Mouse (Mus musculus) right cerebral cortex, postnatal 14 days (tissue): ENCODE results near the gene Slc16a7.

Source experiments
- DNase-seq: peaks from one replicate; pipeline ENCODE4 v3.0.0; 2022

The Slc16a7 gene

DNA sequence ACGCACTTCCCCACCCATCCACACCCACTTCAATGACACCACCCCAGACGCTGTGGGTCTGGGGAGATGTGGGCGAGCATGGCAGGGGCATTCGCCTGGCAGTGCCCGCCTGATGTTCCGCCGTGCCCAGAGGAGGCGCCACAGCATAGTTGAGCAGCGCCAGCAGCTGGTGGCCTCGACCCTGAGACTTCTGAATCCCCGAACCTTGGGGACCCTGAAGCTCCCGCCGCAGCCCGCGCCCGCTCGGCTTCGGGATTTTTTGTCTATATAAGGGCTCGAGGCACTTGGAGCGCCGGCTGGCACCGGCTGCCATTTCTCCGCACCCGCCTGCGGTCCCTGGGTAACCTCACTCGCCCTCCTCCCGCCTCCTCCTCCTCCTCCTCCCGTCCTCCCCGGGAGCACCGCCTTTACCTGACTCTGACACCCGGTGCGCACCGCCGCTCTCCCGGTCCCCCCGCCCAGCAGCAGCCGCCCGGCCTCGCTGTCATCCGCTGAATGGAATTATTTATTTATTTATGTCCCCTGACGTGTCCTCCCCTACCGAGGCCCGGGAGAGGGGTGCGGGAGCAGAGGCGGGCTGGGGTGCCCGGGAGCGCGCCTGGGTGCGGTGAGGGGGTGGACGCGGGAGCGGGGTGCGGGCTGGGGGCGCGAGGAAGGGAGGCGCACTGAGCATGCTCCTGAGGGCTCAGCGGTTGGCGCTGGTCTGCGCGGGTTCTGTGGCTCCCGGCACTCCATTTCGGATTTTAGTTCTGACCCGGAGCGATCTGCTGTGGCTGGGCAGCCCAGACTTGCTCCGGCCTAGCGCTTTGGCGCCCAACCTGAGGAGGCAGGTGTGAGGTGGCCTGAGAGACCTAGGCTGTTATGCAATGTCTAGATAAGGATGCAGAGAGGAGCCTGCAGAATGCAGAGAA lies at the start of gene Slc16a7:
Gene Slc16a7, minus strand, starts transcription at position 590 of the 911 bp plus-strand sequence.
- peak; percentile 85 for DNase-seq

DNA sequence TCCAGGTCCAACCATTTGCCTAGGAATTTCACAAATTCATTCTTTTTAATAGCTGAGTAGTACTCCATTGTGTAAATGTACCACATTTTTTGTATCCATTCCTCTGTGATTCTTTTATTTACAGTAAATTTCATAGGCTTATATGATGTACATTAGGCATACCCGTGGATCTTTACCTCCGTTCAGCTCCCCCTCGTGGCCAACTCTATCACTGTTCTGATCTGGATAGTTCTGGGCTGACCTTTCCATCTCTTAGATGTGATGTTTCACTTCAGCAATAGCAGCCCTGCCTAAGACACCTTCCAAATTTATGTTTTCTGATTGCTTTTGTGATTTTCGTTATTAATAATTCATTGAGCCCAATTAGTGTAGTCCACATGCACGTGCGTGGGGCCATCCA lies 29.5 kb upstream of the Slc16a7 start:
- DNase-seq, result no peak

DNA sequence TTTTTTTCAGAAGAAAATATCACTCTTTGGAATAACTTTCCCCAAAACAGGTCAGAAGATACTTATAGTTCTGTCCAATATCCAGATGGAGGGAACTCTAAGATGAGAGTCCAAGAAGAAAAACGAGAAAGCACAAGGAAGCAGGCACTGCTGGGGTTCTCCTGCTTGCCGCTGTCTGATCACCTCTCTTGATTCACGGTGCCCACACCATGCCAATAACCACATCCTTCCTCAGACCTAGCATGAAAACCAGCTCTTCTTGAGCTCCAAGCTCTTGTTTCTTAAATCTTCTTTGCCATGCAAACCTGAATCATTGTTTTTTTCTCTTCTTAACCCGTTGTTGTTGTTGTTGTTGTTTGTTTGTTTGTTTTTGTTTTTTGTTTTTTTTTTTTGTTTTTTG lies 10.5 kb upstream of the Slc16a7 start:
- DNase-seq, result no peak

DNA sequence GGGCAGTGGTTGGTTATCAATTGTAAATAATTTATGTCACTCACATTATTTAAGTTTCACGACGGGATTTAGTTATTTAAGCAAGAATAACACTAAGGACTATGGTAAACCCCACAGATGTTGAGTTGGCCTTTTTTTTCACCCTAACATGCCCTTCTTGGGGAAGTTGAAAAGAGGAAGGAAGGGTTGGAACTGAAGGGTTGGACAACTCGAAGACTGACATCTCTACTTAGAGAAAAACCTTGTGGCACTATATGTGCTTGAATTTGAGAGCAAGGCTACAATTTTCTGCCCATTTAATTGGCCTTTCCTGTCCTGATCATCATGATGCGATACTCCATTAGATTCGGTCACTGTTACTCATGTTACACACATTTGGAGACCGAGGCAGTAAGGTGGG lies 746 bp upstream of the Slc16a7 start:
- no peak for DNase-seq

DNA sequence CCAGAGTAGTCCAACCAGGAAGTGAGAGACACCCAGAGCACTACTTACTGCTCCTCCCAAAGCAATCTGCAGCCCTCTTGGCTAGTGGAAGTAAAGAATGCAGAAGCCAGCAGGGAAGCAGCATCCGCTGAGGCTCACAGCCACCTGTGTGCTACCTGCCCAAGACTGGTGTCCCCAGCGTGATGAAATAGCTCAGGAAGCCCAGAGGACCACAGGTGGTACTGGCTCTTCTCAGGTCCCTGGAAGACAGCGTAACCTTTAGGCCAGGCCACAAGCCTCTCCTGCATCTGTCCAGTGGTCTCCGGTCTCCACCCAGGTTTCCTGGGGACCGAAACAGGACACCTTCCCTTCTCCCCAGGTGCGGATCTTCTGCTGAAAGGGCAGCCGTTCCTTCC lies 787 bp downstream of the Slc16a7 start:
- peak; percentile 18 for DNase-seq

DNA sequence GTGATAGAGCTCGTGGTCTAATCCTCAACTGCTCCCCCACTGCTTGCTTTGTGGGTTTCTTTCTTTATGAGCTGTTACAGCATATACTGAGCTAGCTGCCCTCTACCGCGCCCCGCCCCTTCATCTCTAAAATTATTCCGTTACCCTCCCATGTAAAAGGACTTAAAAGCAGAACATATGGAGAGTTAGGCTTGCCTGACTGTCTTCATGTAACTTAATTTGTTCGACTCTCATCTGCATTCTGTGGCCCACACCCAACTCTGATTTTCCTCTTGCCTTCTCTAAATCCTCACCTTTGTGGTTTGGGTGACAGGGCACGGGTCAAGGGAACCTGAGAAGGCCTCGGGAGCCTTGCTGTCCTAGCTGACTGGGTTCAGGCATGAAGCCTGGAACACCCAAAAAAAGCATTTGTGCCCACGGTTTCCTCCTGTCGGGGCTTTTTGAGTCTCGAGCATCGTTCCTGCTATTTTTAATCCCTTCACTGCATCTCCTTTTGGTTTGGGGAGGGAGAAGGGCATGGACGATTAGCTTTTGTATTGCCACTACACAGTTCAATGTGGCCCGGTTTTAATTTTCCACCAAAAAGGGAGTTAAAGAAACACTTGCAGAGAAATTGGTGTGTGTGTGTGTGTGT lies 1.4 kb downstream of the Slc16a7 start:
- peak; percentile 61 for DNase-seq

DNA sequence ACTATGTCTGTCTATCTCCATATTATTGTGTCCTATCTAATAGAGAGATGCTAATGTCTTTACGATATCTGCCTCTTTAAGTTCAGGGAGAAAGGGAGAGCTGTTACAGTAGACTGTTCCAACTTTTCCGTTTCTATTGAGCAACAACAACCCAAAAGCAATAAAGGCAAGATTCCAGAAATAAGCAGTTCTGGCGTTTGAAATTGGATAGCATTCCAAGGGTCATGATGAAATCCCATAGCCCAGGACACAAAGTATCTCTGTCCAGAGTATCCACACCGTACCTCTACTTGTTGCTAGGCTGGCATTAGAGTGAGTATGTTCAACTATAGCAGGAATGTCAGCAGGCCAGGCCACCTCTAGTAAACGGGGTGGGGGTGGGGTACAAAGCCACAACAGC lies 13.7 kb downstream of the Slc16a7 start:
- DNase-seq, result no peak

DNA sequence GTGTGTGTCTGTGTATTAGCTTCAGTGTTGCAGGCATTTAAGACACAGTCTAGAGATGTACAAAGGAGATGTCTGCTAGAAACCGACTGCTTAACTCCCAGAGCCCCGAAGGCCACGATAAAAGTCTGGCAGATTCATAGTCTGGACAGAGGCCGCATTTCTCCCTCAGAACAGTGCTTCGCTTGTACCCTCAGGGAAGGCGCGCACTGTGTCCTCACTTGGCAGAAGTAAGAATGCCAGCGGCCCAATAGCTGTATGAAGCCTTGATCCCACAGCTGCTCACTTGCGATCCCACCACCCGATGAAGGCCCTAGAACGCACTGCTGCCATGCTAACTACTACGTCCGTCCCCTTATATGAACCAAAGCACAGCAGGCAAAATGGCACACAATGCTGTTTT lies 16.6 kb downstream of the Slc16a7 start:
- peak; percentile 9 for DNase-seq

DNA sequence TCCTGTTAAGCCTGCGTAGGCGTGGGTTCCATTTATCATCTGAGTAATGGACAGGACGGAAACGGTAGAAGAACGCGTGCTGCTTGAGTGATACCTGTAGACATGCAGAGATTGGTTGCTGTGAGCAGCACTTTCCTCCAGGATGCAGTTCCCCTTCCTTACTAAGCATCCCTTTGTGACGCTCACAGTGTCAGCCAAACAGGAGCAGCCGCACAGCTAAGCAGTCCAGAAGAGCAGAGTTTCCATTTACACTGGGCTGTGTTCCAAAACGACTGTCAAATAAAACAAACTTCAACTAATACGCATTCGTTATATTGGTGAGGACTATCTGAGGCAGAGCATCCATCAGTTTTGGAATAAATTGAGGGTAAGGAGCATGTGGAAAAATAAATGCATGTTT lies 17.8 kb downstream of the Slc16a7 start:
- no peak for DNase-seq

DNA sequence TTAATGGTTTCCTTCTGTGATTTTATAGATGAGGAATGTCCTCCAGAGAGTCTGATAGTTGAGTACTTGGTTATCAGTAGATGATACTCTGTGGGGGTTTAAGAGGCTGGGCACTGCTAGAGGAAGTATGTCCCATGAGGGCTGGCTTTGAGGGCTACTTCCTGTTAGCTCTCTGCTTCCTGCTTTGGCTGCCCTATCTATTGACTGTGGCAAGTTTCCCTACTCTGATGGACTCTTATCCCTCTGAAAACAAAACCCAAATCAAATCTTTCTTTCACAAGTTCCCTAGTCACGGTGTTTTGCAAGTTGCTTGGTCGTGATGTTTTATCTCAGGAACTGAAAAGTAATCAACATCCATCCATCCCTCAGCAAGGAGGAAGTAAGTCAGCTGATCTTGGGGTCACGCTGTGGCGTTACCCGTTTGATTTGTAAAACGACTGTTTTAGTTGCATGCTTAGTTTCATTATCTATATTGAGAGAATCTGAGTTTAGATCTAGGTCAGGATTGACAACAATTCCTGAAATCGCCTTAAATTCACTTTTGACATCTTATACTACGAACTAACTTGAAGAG lies 19.1 kb downstream of the Slc16a7 start:
- no peak for DNase-seq

DNA sequence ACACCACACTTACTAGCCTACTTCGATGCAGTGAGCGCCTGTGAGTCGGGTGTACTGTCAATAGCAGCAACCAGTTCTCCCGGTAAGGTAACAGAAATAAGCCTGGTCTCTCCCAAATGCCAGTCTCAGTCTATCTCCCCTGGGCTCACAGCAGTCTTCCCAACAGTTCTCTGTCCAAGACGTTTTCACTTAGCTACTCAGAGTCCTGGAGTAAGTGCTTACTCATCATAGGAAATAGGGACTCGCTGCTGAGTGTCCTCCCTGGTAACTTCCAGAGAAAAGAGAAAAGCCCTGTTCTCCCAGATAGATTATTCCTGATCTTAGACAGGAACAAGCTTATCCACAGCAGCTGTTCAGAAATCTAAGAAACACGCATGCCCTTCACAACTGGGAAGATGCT lies 30.8 kb downstream of the Slc16a7 start:
- DNase-seq, result no peak

DNA sequence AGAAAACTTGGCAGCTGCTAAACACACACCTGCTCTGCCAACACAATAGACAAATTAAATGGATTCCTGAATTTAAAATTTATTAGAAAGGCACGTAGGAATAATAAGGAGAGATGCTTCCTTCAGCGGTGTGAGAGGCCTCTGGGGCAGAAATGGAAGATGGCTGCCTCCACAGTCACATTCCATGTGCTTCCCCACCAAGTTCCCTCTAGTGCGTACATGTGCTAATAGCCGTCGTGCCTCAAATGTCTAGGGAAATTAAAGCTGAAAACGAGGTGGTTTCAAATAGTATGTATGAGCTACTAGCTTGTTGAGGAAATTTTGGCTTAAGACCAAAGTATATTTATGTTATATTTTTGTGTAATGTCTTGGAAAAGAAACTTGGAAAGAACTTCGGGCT lies 36.5 kb downstream of the Slc16a7 start:
- DNase-seq, result no peak

DNA sequence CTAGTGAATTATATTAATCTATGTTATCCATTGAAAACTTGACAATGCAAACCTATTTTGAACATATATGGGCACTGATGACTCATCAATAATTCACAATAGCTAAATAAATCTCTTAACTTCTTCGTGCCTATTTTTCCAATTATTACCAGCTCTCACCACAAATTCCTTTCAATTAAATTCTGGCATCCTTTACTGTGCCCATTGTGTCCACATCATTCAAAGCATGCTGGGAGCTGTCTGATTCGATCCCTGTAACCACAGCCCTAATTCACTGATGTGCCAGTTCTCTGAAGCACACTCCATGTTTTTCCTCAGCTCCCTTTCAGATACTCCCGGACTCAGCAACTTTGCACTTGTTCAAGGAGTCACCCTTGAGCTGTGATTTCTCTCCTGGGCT lies 41.1 kb downstream of the Slc16a7 start:
- DNase-seq, result no peak

DNA sequence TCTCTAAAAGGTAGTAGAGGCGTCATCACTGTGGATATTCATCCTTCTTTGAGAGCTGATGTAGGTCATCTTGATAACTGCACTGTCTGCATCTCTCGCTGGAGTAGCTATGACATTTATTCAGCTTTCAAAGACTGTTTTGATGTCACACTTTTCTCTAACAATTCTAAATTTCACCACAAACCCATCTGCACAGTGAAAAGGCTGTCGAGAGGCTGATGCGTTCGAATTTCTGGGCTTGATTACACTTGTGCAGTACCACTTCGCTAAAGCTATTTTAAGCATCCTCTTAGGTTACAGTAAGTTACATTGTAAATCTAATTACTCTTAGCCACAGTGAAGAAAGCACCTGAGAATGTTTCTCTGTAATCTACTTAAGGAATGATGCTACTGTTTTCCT lies 42.1 kb downstream of the Slc16a7 start:
- no peak for DNase-seq

DNA sequence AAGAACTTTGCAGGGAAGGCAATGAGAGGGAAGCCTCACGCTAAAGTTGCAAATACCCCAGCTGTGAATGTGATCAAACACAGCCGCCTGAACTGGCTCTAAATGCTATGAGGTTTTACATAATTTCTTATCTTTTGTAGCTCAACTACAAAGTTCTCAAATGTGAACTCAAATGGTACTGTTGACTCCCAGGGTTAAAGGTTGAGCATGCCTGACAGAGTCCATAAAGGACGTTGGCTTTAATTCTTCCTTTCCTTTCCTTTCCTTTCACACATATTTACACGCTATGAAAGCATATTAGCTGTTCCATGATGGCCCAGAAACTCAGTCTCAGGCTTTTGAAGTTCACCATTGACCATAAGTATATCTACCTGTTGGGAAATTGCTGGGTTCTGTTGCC lies 42.9 kb downstream of the Slc16a7 start:
- DNase-seq, result no peak

DNA sequence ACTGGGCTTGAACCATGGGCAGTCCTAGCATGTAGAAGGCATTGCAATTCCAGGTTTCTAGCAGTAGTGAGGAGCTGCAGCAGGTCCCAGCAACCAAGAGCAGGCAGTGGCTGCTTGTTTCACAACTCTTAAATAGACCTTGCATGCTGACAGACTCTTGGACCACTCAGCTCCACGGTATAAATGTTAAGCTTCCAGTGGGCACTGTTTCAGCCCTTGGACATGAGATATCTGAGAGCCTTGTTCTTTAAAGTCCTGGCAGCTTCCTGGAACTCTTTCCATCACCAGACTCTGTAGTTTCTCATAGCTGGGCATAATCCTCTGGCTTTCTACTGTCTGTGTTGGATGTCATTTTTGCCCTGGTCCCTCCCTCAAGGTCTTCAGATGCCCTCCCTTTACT lies 43.7 kb downstream of the Slc16a7 start:
- no peak for DNase-seq

DNA sequence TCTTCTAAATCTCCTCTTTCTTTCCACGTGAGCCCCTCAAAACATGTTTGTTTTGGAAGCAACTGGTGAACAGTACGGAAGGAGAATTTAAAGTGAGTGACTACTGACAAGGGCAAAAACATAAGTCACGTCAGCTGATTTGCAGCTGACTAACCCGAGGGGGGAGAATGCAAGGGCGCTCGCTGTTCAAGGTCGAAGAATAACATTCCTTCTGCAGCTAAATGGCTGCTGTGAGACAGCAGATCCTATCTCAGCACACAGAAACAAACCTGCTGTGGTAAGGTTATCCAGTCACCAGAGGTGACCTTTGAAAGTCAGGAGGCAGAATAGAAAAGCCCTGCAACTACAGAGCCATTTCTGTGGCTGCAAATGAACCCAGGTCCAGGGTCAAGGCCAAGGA lies 47.1 kb downstream of the Slc16a7 start:
- no peak for DNase-seq

DNA sequence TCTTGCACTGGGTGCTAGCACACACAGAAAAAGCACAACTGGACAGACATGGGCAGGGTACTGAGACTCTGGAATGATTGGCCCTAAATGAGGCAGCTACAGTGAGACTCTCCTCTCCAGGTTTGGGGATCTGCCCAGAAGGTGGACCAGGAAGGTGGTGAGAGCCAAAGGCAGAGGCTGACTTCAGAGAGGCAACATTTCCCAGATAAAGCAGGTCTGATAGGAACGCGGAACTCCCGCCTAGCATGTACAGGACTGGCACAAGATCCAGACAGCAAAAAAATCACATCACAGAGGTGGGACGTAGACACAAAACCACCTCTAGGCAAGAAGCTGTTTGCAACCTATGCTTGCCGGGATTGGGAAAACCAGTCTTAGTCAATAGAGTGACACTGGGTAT lies 55.5 kb downstream of the Slc16a7 start:
- DNase-seq, result no peak

DNA sequence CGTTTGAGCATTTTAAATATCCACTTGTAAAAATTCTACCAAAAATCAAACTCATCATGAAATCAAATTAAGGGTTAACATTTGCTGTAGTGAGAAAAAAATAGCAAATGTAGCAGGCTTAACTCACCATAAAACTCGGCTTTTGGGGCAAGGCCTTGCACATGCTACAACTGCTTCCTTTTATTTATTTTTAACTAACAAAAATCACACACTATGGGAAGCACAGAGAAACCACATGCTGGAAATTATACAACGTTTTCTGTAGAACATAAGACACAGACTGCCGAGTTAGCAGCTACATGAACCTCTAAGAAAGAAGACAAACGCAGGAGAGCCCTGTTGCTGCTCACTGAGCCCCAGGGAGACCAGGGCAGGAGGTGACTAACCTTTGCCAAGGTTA lies 57.9 kb downstream of the Slc16a7 start:
- no peak for DNase-seq

DNA sequence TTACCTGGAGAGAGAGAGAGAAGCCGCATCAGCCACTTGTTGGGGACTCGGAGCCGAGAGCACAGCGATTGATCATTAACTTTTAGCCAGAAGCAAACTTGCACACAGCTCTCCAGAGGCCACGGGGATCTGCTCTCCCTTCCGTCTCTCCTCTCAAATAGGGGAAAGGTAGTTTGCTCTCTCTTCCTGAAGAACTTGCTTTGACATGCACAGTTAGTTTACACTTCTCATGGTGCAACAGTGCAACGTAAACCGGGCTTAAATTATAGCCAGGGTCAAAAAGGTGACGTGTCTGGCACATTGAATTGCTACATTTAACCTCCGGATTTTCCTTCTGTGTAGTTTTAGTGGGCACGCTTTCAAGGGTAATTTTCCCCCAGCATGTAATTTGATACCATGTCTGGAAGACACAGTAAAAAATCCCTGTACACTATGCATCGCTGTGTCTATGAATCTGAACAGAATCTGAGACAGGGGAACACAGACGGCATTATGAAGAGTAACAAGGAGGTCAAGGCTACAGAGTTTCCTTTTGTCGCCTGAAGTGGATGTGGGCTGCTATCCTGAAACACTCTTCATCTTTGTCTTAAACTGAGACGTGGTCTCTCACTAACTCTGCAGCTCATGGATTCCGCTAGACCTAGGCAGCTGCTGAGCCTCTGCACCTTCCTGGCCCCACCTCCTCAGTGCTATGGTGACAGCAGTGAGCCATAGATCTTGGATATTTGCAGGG lies 60.8 kb downstream of the Slc16a7 start:
- no peak for DNase-seq

DNA sequence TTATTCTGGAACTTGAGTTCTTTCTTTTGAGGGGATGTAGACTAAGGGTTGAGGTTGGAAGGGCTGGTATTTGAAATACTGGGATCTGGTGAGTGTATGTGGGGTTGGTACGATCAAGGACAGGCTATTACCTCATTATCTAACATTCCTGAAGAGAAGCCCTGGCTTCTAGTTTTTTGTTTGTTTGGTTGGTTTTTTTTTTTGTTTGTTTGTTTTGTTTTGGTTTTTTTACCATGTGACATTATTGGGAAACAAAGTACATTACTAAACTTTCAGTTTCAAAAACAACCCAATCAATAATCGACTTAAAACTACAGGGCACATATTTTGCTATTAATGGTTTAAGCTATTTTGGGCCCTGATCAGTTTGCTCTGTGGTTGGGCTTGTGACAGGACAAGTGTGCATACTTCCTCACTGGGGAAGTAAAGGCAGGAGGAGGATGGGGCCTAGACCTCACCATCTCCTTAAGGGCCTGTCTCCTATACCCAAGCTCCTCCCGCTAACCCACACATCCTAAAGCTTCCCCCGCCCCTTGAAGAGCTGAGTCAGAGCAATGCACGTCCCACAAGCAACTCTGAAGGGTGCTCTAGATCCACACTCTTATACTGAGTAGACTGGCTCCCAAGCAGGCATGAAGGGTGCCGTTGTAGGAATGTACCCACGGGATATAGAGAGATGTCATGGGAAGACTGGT lies 64.2 kb downstream of the Slc16a7 start:
- DNase-seq, result no peak

DNA sequence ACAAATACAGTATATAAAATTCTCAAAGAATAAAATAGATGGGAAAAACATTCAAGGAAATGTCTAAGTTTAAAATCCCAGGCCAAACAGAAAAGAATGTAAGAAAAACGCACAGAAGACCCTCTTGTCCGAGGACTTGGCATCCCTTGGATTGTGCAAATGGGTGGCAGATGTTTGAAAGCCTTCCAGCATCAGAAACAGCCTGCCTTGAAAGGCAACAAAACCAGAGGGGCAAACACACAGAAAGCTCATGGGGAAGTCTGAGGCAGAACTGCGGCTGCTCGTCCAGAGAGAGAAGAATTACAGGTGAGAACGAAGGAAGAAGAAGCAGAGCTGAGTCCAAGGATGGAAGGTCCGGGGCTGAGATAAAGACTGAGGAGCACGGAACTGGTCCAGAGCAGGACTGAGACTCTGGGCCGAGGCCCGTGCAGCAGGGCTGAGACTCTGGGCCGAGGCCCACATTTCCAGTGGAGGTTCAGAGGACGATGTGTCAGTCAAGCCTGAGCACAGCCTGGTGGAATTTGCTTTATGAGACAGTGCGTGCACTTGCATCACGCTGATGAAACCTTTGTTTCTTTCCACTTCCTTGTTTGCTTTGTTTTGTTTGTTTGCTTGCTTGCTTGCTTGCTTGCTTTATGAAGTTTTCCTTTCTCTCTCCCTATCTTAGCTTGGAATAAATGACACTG lies 65.0 kb downstream of the Slc16a7 start:
- DNase-seq, result no peak
